Mouse (Mus musculus): ENCODE data around the gene Gapt. TPM values are rescaled to one million over a fixed set of nuclear protein-coding genes. Genes with fewer than 3 reads are reported as not detected.

Gene Gapt
- 0.20 TPM for polyA plus RNA-seq (2017; shearing (Covaris generic))

GRCm38 (mm10) chr13:110356941-110357340 is at the start of gene Gapt:
Gene Gapt (minus strand): TSS chr13:110357199.

GRCm38 (mm10) chr13:110394291-110395178 is 37.5 kb upstream of the Gapt start, which contains the start of gene Plk2:
Gene Plk2 (plus strand): TSS chr13:110395046.

Other genes with a start within 250 kb of the Gapt start
- gene Rab3c, start 76.2 kb downstream of the Gapt start, polyA plus RNA-seq (2017; shearing (Covaris generic)): not detected
- gene Plk2, start 37.8 kb upstream of the Gapt start, polyA plus RNA-seq (2017; shearing (Covaris generic)): 2.3 TPM